In genomic region chr7:44591348-44592116, GRCm38 (mm10) we compare ENCODE assay signal across 8 mouse cellular contexts. TPM values are rescaled to one million over a fixed set of nuclear protein-coding genes. Genes with fewer than 3 reads are reported as not detected.
DNase-seq lines count a peak whose midpoint lies in the region; ATAC-seq lines count a peak whose summit lies in the region.

No protein-coding gene starts in this region.

- no peaks in the 10 kb centered on the region for H3K36me3 ChIP-seq in hindbrain, embryonic 11.5 days (ENCODE audit: control insufficient read depth, insufficient read depth, low read length)
- H3K36me3 ChIP-seq in midbrain, embryonic 10.5 days, result peaks cover 14% of the 10 kb centered on the region

- H3K9me3 ChIP-seq in hindbrain, embryonic 11.5 days (ENCODE audit: control insufficient read depth, low read length), result no peaks in the 10 kb centered on the region
- H3K9me3 ChIP-seq in midbrain, embryonic 10.5 days (replicated peaks), result no peaks in the 10 kb centered on the region

- ATAC-seq in hindbrain, embryonic 11.5 days (ENCODE audit: low FRiP score), result no peak

- H3K4me2 ChIP-seq in hindbrain, embryonic 11.5 days (replicated peaks; ENCODE audit: low read depth, low read length), result peak overlapping the region; percentile 99

- H3K27me3 ChIP-seq in hindbrain, embryonic 11.5 days (ENCODE audit: control insufficient read depth, insufficient read depth, low read length), result peaks cover 38% of the 10 kb centered on the region
- peaks cover 72% of the 10 kb centered on the region for H3K27me3 ChIP-seq in midbrain, embryonic 10.5 days (ENCODE audit: low read depth, poor library complexity, severe bottlenecking)

- peak overlapping the region; percentile 62 for H3K4me3 ChIP-seq in hindbrain, embryonic 11.5 days (ENCODE audit: low read depth, low read length)
- H3K4me3 ChIP-seq in midbrain, embryonic 10.5 days, result peak overlapping the region; percentile 72

- DNase-seq in embryo, embryonic 10 days (ENCODE audit: low spot score), result peak; percentile 27
- DNase-seq in embryo, embryonic 9.5 days (ENCODE audit: extremely low spot score), result no peak
- DNase-seq in right cerebral cortex, postnatal 4 days, result peak; percentile 35
- no peak for DNase-seq in right cerebral cortex, adult 18-20 months
- DNase-seq in hindbrain, embryonic 11.5 days (ENCODE audit: low spot score), result peak; percentile 29
- DNase-seq in midbrain, embryonic 10.5 days (ENCODE audit: low spot score), result peak; percentile 38
- DNase-seq in adipocyte (ENCODE audit: low spot score), result no peak
- DNase-seq in gastrocnemius, postnatal 36 days, result no peak

- peaks cover 19% of the 10 kb centered on the region for H3K4me1 ChIP-seq in hindbrain, embryonic 11.5 days (replicated peaks; ENCODE audit: control insufficient read depth, insufficient read depth, low read length)
- H3K4me1 ChIP-seq in midbrain, embryonic 10.5 days, result peaks cover 81% of the 10 kb centered on the region

- peak overlapping the region; percentile 64 for H3K9ac ChIP-seq in hindbrain, embryonic 11.5 days (ENCODE audit: low read depth, low read length)

- under 1% methylated on average over 50 of the region's 60 CpGs for WGBS in hindbrain, embryonic 11.5 days
- under 1% methylated on average over 56 of the region's 60 CpGs for WGBS in midbrain, embryonic 10.5 days

- intact Hi-C loops in gastrocnemius, postnatal 36 days (cut with DNase I), result no loop called here

- no peak overlapping the region; the same call in 1 of the 2 replicates for H3K27ac ChIP-seq in hindbrain, embryonic 11.5 days (ENCODE audit: low read depth, low read length)
- H3K27ac ChIP-seq in midbrain, embryonic 10.5 days (replicated peaks), result peak overlapping the region; percentile 74

RNA-seq across cellular contexts. Expression of gene Kcnc3, which starts 1.1 kb away (rescaled TPM):
- 1.4 and 2.1 TPM in 2 replicates for polyA plus RNA-seq in hindbrain, embryonic 11.5 days (2014; fragmentation: Nextera tagmentation; extraction: Ambion mirVana)
- polyA plus RNA-seq in midbrain, embryonic 10.5 days (2016; fragmentation: Nextera tagmentation; extraction: Ambion mirVana), result 1.1 and 1.2 TPM in 2 replicates
- total RNA-seq in gastrocnemius, postnatal 36 days (2021), result 1 to 10 TPM; 5.3 to 5.7 TPM

RNA-seq across cellular contexts. Expression of gene Napsa, which starts 19.4 kb away (rescaled TPM):
- 0.28 and 0.66 TPM in 2 replicates for polyA plus RNA-seq in hindbrain, embryonic 11.5 days (2014; fragmentation: Nextera tagmentation; extraction: Ambion mirVana)
- 0.36 and 0.42 TPM in 2 replicates for polyA plus RNA-seq in midbrain, embryonic 10.5 days (2016; fragmentation: Nextera tagmentation; extraction: Ambion mirVana)
- total RNA-seq in gastrocnemius, postnatal 36 days (2021), result under 1 TPM; 0.30 to 0.54 TPM

RNA-seq across cellular contexts. Expression of gene Nr1h2, which starts 37.8 kb away (rescaled TPM):
- 70.8 and 72.7 TPM in 2 replicates for polyA plus RNA-seq in hindbrain, embryonic 11.5 days (2014; fragmentation: Nextera tagmentation; extraction: Ambion mirVana)
- 82.8 and 84.2 TPM in 2 replicates for polyA plus RNA-seq in midbrain, embryonic 10.5 days (2016; fragmentation: Nextera tagmentation; extraction: Ambion mirVana)
- 10 to 100 TPM; 28.9 to 31.1 TPM for total RNA-seq in gastrocnemius, postnatal 36 days (2021)

RNA-seq across cellular contexts. Expression of gene Pold1, which starts 42.9 kb away (rescaled TPM):
- 40.9 and 43.2 TPM in 2 replicates for polyA plus RNA-seq in hindbrain, embryonic 11.5 days (2014; fragmentation: Nextera tagmentation; extraction: Ambion mirVana)
- polyA plus RNA-seq in midbrain, embryonic 10.5 days (2016; fragmentation: Nextera tagmentation; extraction: Ambion mirVana), result 168 and 179 TPM in 2 replicates
- total RNA-seq in gastrocnemius, postnatal 36 days (2021), result 1 to 10 TPM; 5.6 to 6.7 TPM

RNA-seq across cellular contexts. Expression of gene Spib, which starts 59.7 kb away (rescaled TPM):
- not detected in 2 replicates for polyA plus RNA-seq in hindbrain, embryonic 11.5 days (2014; fragmentation: Nextera tagmentation; extraction: Ambion mirVana)
- not detected in 2 replicates for polyA plus RNA-seq in midbrain, embryonic 10.5 days (2016; fragmentation: Nextera tagmentation; extraction: Ambion mirVana)
- not detected for total RNA-seq in gastrocnemius, postnatal 36 days (2021)

Comparison
In these comparisons a context has a peak if more than half of its experiments do, and no peak if none do; other contexts are left out.
1. DNase-seq: peak in embryo, embryonic 10 days (single experiment), right cerebral cortex, postnatal 4 days (single experiment), hindbrain, embryonic 11.5 days (single experiment) and midbrain, embryonic 10.5 days (single experiment); none in embryo, embryonic 9.5 days (single experiment), right cerebral cortex, adult 18-20 months (single experiment), adipocyte (single experiment) and gastrocnemius, postnatal 36 days (0 of 2).